Mouse (Mus musculus): ENCODE measurements at regions not wholly inside any gene's neighbourhood (a gene's known extent, or its start where the extent isn't known, plus 50 kb on each side); places are given as distances from the start of the nearest gene placed in this dataset.

DNA sequence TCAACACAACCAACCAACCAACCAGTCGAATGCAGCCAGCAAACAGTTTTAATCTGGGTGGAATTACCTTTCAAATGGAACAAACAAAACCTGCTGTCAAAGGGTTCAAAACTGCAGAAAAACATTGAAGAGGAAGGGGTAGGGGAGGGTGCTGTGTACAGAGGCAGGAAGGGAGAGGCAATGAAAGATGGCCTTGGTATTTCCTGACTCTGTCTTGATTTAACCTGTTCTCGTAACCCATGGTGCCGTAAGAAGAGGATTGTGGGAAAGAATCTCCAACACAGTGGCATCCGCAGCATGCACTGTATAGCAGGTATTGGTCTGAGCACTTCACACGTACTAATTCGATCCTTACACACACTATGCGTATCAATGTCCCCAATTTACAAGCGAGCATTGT, 88.8 kb upstream of the Rbms1 start:
- no peak for ATAC-seq (ENCODE audit: low FRiP score)
- no peaks in the 10 kb centered on the region for H3K4me1 ChIP-seq
- no peak overlapping the region for H3K9ac ChIP-seq
- no peak overlapping the region for H3K27ac ChIP-seq
- no peaks in the 10 kb centered on the region for H3K9me3 ChIP-seq (replicated peaks)
- no peak overlapping the region for H3K4me2 ChIP-seq (replicated peaks)
- no peaks in the 10 kb centered on the region for H3K27me3 ChIP-seq
- no peak overlapping the region for H3K4me3 ChIP-seq
- WGBS = 85% methylated on average over 8 of the region's 8 CpGs
- no peaks in the 10 kb centered on the region for H3K36me3 ChIP-seq

DNA sequence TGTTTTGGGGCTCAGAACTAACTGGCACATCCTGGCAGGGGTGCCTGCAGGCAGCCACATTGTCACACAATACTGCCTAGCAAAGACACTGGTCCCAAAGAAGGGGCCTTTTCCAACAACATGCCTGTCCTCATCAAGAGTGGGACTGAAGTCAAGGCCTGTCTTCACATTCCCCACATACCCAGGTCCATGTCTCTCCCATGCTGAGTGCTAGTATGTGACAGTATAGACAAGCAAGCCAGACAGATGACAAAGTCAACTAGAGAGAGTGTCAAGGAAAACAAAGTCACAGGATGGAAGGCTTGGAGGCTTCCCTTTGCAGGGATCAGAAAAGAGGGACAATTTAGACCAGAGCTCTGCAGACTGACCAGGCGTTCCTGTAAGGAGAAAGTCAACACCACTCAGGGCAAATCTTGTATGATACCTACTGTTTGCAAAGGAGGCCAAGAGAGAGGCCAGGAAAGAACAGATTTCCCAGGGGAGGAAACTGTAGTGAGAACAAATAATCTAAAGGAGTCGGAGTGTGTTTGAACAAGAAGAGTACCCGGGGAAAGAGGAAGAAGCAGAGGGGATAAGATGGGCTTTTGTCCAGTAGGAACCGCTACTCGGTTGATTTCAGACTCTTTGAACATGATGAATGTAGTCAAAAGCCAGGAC, 83.2 kb upstream of the Rbms1 start:
- Histone ChIP-seq H3K9me3 (replicated peaks) (no peaks in the 10 kb centered on the region), H3K4me3 (no peak overlapping the region), H3K4me1 (no peaks in the 10 kb centered on the region), H3K9ac (no peak overlapping the region), H3K36me3 (no peaks in the 10 kb centered on the region), H3K4me2 (replicated peaks) (no peak overlapping the region), H3K27me3 (no peaks in the 10 kb centered on the region), H3K27ac (no peak overlapping the region)
- 68% methylated on average over 5 of the region's 5 CpGs for WGBS
- no peak for ATAC-seq (ENCODE audit: low FRiP score)

DNA sequence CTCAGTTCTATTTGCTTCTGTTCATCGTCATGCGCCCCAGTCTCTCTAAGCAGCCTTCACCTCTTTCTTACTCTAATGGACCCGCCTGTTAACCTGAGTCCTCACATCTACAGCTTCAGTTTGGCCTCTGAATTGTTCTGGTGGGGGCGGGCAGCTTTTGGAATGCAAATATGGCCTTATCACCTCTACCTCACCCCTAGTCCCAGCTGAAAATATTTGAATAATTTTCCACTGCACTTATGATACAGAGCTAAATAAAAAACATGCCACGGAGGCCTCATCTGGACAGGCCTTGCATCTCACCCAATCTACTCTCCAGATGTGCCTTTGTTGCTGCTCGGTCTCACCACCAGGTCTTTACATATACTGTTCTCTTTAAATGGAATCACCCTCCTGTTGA, 82.5 kb upstream of the Rbms1 start:
- Histone ChIP-seq H3K4me1 (no peaks in the 10 kb centered on the region), H3K9me3 (replicated peaks) (no peaks in the 10 kb centered on the region), H3K36me3 (no peaks in the 10 kb centered on the region), H3K4me3 (no peak overlapping the region), H3K4me2 (replicated peaks) (no peak overlapping the region), H3K9ac (no peak overlapping the region), H3K27me3 (no peaks in the 10 kb centered on the region), H3K27ac (no peak overlapping the region)
- WGBS = 78% methylated on average over 6 of the region's 6 CpGs
- ATAC-seq (ENCODE audit: low FRiP score) = no peak

DNA sequence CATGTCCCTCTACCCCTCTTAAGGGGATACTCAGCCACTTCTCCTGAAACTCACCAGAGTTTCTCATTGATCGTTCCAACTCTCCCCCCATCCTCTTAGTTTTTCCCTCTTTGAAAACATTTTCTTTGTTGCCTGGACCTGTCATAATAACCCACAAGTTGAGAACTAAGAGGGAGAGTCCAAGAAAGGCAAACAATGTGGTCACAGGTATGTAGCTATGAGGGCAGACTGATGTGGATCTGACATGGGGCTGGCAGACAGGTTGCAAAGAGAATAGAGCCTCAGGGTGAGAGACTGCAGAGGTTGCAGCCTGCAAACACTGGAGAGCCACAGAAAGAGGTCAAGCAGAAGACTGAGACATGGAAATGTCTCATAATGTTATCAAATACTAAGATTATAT, 69.9 kb upstream of the Rbms1 start:
- Histone ChIP-seq H3K9ac (no peak overlapping the region), H3K36me3 (no peaks in the 10 kb centered on the region)

DNA sequence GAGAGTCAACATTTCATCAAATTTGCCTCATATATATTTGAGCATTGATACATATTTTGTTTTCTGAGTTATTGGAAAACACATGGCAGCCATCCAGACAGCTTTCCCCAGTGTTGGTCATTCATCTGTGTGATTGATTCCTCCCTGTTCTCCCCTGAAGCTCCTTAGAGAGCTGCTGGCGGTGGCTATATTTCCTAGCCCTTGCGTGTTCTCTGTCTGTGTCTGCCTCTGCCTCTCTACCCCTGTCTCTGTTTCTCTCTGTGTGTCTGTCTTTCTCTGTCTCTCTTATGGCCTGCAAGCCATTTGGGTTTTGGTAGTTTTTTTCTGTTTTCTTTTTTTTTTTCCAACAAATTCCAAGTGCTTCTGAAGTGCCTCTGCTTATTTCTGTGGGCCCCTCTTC, 66.7 kb upstream of the Rbms1 start:
- Histone ChIP-seq H3K4me3 (no peak overlapping the region), H3K9ac (no peak overlapping the region), H3K27ac (no peak overlapping the region), H3K27me3 (no peaks in the 10 kb centered on the region), H3K4me1 (no peaks in the 10 kb centered on the region), H3K4me2 (replicated peaks) (no peak overlapping the region), H3K9me3 (replicated peaks) (no peaks in the 10 kb centered on the region), H3K36me3 (no peaks in the 10 kb centered on the region)
- no peak for ATAC-seq (ENCODE audit: low FRiP score)
- WGBS = 77% methylated on average over 2 of the region's 2 CpGs

More for the DNA sequence above, 69.9 kb upstream of the Rbms1 start:
- Histone ChIP-seq H3K27ac (no peak overlapping the region), H3K4me2 (replicated peaks) (no peak overlapping the region), H3K27me3 (no peaks in the 10 kb centered on the region), H3K9me3 (replicated peaks) (no peaks in the 10 kb centered on the region), H3K4me1 (no peaks in the 10 kb centered on the region), H3K4me3 (no peak overlapping the region)
- no peak for ATAC-seq (ENCODE audit: low FRiP score)
- WGBS = 92% methylated on average over 1 of the region's 1 CpGs

DNA sequence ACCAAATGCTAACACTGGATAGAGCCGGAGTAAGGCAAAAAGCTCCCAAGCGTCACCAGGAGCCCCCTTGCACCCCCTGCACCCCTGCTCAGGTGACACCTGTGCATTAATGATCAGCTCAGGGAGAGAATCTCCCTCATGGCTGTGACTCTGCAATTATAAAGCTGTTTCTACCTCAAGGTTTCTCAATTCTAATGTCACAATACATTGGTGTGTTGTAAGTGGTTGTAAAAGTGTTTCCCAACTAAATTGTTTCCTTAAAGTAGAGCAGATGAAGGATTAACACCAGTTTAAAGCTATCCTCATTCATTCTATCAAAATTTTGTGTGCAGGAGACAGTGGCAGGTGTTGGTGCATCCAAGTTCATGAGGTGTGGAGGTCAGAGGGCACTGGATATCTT, 65.6 kb upstream of the Rbms1 start:
- H3K4me3 ChIP-seq = no peak overlapping the region
- no peak overlapping the region for H3K4me2 ChIP-seq (replicated peaks)
- no peaks in the 10 kb centered on the region for H3K36me3 ChIP-seq
- H3K9ac ChIP-seq = no peak overlapping the region
- H3K9me3 ChIP-seq (replicated peaks) = no peaks in the 10 kb centered on the region
- WGBS = 79% methylated on average over 2 of the region's 2 CpGs
- H3K27me3 ChIP-seq = no peaks in the 10 kb centered on the region
- H3K27ac ChIP-seq = no peak overlapping the region
- no peak for ATAC-seq (ENCODE audit: low FRiP score)
- no peaks in the 10 kb centered on the region for H3K4me1 ChIP-seq

DNA sequence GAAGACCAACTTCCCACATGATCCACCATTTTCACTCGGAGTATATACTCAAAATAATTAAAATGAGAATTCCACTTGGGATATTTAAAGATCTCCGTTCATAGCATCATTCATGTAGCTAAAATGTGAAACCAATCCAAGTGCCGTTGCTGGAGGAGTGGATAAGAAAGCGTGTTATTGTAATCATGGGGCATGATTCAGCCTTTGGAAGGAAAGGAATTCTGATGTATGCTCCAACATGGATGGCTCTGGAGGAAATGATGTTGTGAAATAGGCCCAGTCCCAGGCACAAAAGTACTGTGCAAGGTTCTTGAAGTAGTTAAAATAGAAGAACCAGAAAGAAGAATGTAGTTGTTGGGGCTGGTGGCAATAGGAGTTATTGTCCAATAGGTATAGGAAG, 64.7 kb upstream of the Rbms1 start:
- ATAC-seq (ENCODE audit: low FRiP score) = no peak
- no peak overlapping the region for H3K27ac ChIP-seq
- H3K9ac ChIP-seq = no peak overlapping the region
- no peaks in the 10 kb centered on the region for H3K36me3 ChIP-seq
- WGBS = 93% methylated on average over 4 of the region's 4 CpGs
- H3K4me2 ChIP-seq (replicated peaks) = no peak overlapping the region
- no peaks in the 10 kb centered on the region for H3K4me1 ChIP-seq
- H3K9me3 ChIP-seq (replicated peaks) = no peaks in the 10 kb centered on the region
- H3K4me3 ChIP-seq = no peak overlapping the region
- no peaks in the 10 kb centered on the region for H3K27me3 ChIP-seq

DNA sequence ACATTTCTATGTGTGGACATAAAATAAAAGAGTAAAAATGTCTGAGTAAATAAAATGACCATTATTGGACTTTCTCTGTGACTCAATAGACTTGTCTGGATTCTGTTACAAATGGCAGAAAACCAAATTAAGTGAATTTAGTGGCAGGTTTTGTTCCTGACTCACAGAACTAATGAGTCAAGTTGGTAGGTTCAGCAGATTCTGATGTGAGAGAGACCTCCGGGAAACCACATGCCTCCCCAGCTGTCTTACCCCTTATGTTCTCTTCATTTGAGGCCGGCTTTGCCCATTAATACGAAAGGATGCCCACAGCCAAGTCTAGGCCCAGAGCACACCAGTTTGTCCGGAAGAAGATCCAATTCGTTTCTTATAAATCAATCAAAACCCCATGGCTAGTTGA, 59.4 kb upstream of the Rbms1 start:
- Histone ChIP-seq H3K27me3 (no peaks in the 10 kb centered on the region), H3K9ac (no peak overlapping the region), H3K4me3 (no peak overlapping the region), H3K27ac (no peak overlapping the region), H3K4me2 (replicated peaks) (no peak overlapping the region), H3K4me1 (no peaks in the 10 kb centered on the region), H3K36me3 (no peaks in the 10 kb centered on the region), H3K9me3 (replicated peaks) (no peaks in the 10 kb centered on the region)
- ATAC-seq (ENCODE audit: low FRiP score) = no peak
- WGBS = 88% methylated on average over 5 of the region's 5 CpGs

DNA sequence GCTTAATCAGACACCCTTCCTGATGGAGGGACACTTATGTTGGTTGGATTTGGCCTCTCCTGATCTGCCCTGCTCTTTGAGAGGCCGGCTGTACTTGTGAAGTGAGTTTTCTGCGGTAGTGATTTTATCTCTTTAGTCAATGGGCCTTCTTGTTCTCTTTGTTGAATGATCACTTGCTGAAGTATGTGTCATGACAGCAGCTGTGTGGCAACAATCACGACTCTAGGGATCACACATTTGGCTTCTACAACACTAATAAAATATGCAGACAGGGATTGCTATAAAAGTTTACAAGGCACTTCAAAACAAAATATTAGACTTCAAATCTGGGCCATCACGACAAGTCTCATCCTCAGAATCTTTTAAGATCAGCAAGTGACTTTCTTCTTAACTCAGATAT, 57.8 kb upstream of the Rbms1 start:
- Histone ChIP-seq H3K4me2 (replicated peaks) (no peak overlapping the region), H3K36me3 (no peaks in the 10 kb centered on the region), H3K4me1 (no peaks in the 10 kb centered on the region), H3K9me3 (replicated peaks) (no peaks in the 10 kb centered on the region), H3K4me3 (no peak overlapping the region), H3K27me3 (no peaks in the 10 kb centered on the region), H3K27ac (no peak overlapping the region), H3K9ac (no peak overlapping the region)
- ATAC-seq (ENCODE audit: low FRiP score) = no peak
- WGBS = 76% methylated on average over 4 of the region's 4 CpGs

DNA sequence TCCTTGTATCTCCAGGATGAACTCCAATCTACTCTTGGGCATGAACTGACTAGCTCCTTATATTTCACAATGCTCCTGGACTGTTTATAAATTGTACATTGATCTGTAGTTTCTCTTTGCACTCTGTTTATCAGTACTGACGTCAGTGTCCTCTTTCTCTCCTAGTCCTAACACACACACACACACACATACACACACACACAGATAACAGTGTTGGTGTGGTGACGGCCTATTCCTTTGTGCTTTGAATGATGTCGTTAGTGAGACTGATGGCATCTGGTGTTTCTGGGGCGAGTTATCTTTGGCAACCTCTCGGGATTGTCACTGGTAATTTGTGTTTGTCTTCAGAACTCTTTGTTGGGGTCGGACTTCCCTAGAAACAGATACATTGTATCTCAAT, 50.0 kb upstream of the Rbms1 start:
- no peak overlapping the region for H3K27ac ChIP-seq
- H3K36me3 ChIP-seq = no peaks in the 10 kb centered on the region
- 48% methylated on average over 6 of the region's 6 CpGs for WGBS
- H3K4me1 ChIP-seq = no peaks in the 10 kb centered on the region
- H3K4me2 ChIP-seq (replicated peaks) = no peak overlapping the region
- no peak overlapping the region for H3K4me3 ChIP-seq
- no peak for ATAC-seq (ENCODE audit: low FRiP score)
- no peaks in the 10 kb centered on the region for H3K9me3 ChIP-seq (replicated peaks)
- H3K9ac ChIP-seq = no peak overlapping the region
- H3K27me3 ChIP-seq = no peaks in the 10 kb centered on the region
